Mouse (Mus musculus) heart, embryonic 10.5 days (tissue): ENCODE data around the gene Klf13. TPM values are rescaled to one million over a fixed set of nuclear protein-coding genes. Genes with fewer than 3 reads are reported as not detected.

Experiments
- DNase-seq: peaks from one replicate; pipeline ENCODE4 v3.0.0-alpha.2; 2017; ENCODE audit warnings: low spot score
- H3K27ac ChIP-seq: fragments of 300-500 bp; sonication (generic); 2 replicates; pipeline ENCODE4 v1.5.1; 2016; ENCODE audit warnings: mild to moderate bottlenecking
- H3K27me3 ChIP-seq: fragments of 300-500 bp; sonication (generic); 2 replicates; pipeline ENCODE4 v1.6.1; 2016; ENCODE audit warnings: mild to moderate bottlenecking; ENCODE audit not compliant: poor library complexity, insufficient read depth, severe bottlenecking
- H3K36me3 ChIP-seq: fragments of 300-500 bp; sonication (generic); 2 replicates; pipeline ENCODE4 v1.6.1; 2016; ENCODE audit warnings: mild to moderate bottlenecking, moderate library complexity
- H3K4me1 ChIP-seq: fragments of 300-500 bp; sonication (generic); 2 replicates; pipeline ENCODE4 v1.6.1; 2016; ENCODE audit warnings: mild to moderate bottlenecking
- H3K4me3 ChIP-seq: fragments of 300-500 bp; sonication (generic); 2 replicates; pipeline ENCODE4 v1.5.1; 2016; ENCODE audit warnings: mild to moderate bottlenecking, moderate library complexity
- H3K9me3 ChIP-seq: fragments of 300-500 bp; sonication (generic); 2 replicates; pipeline ENCODE4 v1.6.1; 2016; ENCODE audit warnings: mild to moderate bottlenecking, moderate library complexity
- WGBS: fragments of 180-500 bp; shearing (Covaris S2); methylation state at CpG from one replicate; pipeline ENCODE4 v1.1.7; 2016; 5-methylcytosine and 5-hydroxymethylcytosine counted together
- polyA plus RNA-seq: library from polyadenylated mRNA; unstranded; fragments of >200 nt; fragmentation: Nextera tagmentation; extraction: Ambion mirVana; gene quantifications from 2 replicates; pipeline ENCODE4 v1.2.1, GENCODE M21; 2016

The Klf13 gene
- polyA plus RNA-seq, 1 experiment from 2014 or later: 18.3 TPM

DNA sequence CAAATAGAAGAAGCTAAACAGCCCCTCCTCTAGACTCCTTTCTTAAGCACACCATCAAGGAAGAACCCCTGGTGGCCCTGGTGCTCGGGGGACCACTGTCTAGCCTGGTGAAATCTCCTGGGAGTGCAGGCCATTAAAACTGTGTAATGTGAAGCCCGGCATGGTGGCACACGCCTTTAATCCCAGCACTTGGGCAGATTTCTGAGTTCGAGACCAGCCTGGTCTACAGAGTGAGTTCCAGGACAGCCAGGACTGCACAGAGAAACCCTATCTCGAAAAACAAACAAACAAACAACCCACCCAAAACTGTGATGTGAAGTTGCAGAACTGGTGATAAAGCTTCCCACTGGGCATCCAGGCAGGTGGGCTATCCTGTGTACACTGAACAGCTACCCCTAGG is 24.9 kb upstream of the Klf13 start:
- Histone ChIP-seq H3K27me3 (peaks cover 6% of the 10 kb centered on the region; the same call in 1 of the 2 replicates), H3K9me3 (no peaks in the 10 kb centered on the region), H3K27ac (no peak overlapping the region), H3K36me3 (no peaks in the 10 kb centered on the region), H3K4me3 (no peak overlapping the region), H3K4me1 (0 out of 2 replicates have a peak, but pooled peaks cover 9% of the 10 kb centered on the region)
- 68% methylated on average over 5 of the region's 5 CpGs for WGBS
- no peak for DNase-seq

DNA sequence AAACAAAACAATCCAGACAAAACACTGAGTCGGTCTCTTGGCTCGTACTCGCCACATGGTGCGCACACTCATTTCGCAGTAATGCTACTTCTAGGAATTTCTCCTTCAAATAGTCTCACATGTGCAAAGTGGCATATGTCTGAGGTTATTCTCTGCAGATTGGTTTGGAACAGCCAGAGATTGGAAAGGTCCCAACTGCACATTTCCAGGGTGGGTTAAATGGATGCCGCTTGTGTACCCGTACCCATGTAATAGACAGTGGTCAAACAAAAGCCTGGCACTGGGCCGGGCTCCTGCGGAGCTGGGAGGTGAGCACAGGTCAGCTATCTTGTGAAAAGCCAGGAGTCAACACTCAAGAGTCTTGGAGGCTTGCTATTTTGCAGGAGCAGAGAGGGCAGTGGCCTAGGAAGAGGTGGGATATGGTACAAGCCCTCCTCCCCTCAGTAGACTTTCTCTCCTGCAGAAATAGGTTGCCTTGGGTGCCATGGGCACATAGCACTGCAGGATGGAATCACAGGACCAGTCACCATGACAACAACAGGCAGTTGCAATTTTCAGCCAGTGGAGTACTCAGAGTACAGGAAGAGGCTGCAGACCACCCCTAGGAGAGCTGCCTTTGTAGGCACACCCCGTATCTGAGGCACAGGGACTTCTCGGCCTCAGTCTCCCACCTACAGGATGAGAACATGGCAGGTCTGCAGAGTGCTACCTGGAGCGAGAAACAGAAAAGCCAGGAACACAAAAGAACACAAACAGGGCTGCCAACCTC is 19.3 kb upstream of the Klf13 start:
- WGBS: 83% methylated on average over 12 of the region's 12 CpGs
- Histone ChIP-seq H3K4me3 (no peak overlapping the region), H3K27ac (no peak overlapping the region), H3K9me3 (no peaks in the 10 kb centered on the region), H3K27me3 (peaks cover 26% of the 10 kb centered on the region; the same call in 1 of the 2 replicates), H3K4me1 (peaks cover 17% of the 10 kb centered on the region), H3K36me3 (no peaks in the 10 kb centered on the region)
- no peak for DNase-seq

DNA sequence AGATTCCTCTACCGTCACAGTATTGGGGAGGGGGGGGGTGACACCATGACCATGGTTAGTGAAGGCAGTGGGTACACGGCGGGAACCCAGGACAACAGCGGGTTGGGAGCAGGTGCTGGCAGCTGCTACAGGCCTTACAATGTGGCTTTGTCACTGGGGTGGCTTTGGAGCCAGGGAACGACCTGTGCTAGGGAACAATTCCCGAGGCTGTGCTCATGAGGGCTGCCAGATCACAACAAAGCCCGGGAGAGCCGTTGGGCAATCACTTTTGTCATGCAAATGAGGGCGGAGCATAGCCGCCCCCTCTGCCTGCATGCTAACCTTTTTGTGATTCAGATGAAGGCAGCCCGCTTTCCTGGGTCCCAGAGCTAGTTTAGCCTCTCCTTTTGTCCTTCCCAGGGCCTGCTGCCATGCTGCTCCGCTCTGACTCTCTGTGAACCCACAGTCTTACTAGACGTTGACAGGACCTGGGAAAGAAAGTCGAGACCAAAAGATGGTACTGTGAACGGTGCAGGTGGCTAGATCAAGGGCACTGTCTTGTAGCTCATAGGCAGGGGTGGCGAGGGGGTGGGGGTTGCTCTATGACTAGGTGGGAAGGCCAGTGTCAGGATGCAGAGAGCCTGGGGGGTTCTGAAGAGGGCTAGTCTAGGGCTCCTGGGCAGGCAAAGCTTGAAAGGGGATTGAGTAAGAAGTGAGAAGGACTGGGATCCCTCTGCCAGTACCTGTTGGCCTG is 18.4 kb upstream of the Klf13 start:
- Histone ChIP-seq H3K4me1 (peaks cover 17% of the 10 kb centered on the region), H3K9me3 (no peaks in the 10 kb centered on the region), H3K27me3 (peaks cover 26% of the 10 kb centered on the region; the same call in 1 of the 2 replicates), H3K4me3 (no peak overlapping the region), H3K27ac (peak overlapping the region; percentile 13; the same call in 1 of the 2 replicates), H3K36me3 (no peaks in the 10 kb centered on the region)
- WGBS: 23% methylated on average over 16 of the region's 16 CpGs
- no peak for DNase-seq

DNA sequence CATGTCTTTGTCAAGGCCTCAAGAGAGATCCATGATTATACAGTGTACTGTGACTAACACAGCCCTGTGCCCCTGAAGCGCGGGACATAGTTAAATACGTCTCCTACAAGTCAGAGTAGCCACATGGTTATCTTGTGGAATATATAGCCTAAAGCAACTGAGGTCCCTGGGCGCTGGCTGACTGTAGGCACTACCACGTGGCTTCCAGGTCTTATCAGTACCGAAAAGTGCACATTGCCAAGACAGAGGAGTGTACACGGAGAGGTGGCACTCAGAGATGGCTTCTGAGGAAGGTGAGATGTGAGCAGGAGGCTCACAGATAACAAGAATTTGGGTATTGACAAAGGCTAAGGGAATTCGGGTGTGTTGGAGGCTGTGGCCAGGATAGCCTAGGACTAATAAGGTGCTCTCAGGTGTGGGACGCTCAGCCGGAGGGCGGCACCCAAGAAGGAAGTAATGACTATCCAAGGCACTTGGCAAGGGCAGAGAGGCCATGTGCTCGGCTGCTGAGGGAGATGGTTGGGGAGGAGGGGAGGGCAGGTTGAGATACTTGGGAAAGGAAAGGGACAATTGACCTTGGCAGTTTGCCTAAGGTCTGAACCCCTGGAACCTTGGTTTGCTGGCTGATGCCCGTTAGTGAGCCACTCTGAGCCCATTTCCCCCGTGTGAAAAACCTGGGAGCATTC is 17.6 kb upstream of the Klf13 start:
- no peak overlapping the region for H3K27ac ChIP-seq
- H3K27me3 ChIP-seq: peaks cover 26% of the 10 kb centered on the region; the same call in 1 of the 2 replicates
- WGBS: 69% methylated on average over 14 of the region's 14 CpGs

DNA sequence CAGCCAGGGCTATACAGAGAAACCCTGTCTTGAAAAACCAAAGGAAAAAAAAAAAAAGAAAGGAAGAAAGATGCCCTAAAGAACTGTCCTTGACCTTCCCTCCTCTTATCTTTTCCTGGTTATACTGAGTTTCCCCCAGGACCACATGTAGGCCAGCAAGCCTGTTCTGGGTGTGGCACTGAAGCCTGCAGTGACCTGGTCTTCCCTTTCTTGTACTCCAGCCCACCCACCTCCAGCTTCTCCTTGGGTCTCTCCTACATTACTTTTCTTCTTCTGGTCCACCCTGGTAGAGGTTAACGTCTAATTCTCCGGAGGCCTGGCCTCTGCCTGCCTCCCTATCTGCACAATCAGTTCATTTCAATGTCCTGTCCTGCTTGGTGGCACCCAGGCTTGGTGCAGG is 16.7 kb upstream of the Klf13 start:
- H3K4me1 ChIP-seq: peaks cover 17% of the 10 kb centered on the region
- no peak for DNase-seq
- peaks cover 26% of the 10 kb centered on the region; the same call in 1 of the 2 replicates for H3K27me3 ChIP-seq
- no peaks in the 10 kb centered on the region for H3K36me3 ChIP-seq
- WGBS: 76% methylated on average over 2 of the region's 2 CpGs
- no peak overlapping the region for H3K27ac ChIP-seq
- no peaks in the 10 kb centered on the region for H3K9me3 ChIP-seq
- no peak overlapping the region for H3K4me3 ChIP-seq

More for the DNA sequence above, 17.6 kb upstream of the Klf13 start:
- Histone ChIP-seq H3K4me1 (peaks cover 17% of the 10 kb centered on the region), H3K4me3 (no peak overlapping the region), H3K36me3 (no peaks in the 10 kb centered on the region), H3K9me3 (no peaks in the 10 kb centered on the region)
- no peak for DNase-seq

DNA sequence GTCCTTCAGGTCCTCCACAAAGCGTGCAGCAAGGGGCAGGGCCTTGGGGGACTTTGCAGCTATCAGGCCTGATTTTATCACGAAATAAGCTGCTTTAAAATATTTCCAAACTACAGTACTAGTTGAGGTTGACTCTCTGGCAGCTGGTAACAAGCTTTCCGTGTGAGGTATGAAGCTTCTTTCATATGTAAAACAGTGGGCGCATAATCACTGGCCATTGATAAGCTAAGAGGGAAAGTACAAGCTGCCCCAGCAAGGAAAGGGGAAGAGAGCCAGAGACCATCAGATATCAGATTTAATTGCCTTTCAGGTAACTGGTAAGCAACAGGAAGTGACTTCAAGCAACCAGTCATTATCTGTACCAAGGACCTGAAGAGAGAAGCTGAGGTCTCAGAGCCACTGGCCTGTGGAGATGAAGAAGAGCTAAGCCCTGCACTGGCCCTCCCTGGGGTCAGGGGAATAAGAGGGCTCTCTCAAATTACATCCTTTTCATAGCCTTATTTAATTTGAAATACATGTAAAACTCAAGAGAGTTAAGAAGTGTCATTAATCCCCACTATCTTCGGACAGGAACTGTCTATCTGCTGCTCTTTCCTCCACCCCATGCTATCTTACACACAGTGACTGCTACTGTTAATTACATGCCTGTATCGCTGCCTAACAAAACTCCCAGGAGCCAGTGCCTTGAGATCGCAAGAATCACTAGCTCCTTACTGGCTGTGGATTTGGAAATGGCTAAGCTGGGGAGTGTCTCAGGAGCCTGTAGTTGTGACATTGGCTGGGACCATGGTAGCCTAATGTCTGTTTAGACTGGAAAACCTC is 13.6 kb upstream of the Klf13 start:
- H3K27me3 ChIP-seq: peaks cover 9% of the 10 kb centered on the region; the same call in 1 of the 2 replicates
- H3K4me3 ChIP-seq: no peak overlapping the region
- H3K9me3 ChIP-seq: no peaks in the 10 kb centered on the region
- no peak for DNase-seq
- H3K4me1 ChIP-seq: peaks cover 15% of the 10 kb centered on the region
- WGBS: 51% methylated on average over 7 of the region's 7 CpGs
- H3K36me3 ChIP-seq: no peaks in the 10 kb centered on the region
- no peak overlapping the region for H3K27ac ChIP-seq

DNA sequence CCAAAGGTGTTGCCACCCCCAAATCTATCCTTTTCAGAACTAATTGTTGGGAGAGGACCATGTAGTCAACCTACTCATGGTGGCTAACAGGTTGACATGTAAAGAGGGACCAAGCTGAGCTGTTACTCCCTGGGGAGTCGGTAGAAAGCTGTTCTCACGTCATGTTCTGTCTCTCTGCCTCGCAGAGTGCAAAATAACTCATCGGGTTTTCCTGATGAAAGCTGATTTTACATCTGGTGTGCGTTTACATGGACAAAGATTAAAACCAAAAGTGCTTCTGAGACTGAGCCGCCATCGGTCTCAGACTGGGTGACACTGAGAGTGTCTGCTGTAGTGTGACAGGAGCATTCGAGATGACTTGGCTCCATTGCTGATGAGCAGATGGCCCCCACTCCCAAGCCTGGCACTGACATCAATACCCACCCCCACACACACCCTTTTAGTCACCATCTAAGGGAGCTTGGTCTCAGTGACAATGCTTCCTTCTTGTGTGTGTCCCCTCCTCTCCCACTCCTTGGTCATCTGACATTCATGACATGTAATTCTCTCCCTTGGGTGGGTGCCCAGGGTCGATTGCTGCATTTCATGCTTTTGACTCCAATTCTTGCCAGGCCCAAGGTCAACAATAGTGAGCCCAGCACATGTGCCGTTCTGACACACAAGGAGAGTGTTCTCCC is 12.4 kb upstream of the Klf13 start:
- H3K27me3 ChIP-seq: 0 out of 2 replicates have a peak, but pooled peaks cover under 1% of the 10 kb centered on the region
- H3K36me3 ChIP-seq: no peaks in the 10 kb centered on the region
- H3K9me3 ChIP-seq: no peaks in the 10 kb centered on the region
- H3K4me1 ChIP-seq: peaks cover 3% of the 10 kb centered on the region; the same call in 1 of the 2 replicates
- 73% methylated on average over 10 of the region's 10 CpGs for WGBS
- no peak overlapping the region for H3K4me3 ChIP-seq
- no peak overlapping the region for H3K27ac ChIP-seq
- peak; percentile 65 for DNase-seq

DNA sequence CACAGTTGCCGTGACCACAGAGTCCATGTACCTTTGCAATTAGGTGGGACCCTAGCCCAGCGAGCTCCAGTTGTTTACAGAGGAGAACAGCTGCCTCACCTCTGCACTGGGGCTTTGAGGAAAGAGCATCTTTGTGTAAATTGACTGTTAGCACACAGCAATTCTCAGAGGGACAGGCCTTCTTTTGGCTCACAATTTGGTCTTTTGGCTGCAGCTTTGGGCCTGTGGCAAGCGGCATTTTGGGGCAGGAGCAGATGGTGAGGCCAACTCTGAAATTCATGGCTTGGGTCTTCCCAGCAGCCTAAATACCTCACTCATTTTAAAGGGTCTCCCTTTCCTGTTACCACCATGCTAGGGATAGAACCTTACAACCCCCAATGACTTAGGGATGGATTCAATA is 10.5 kb upstream of the Klf13 start:
- Histone ChIP-seq H3K27me3 (no peaks in the 10 kb centered on the region), H3K4me1 (no peaks in the 10 kb centered on the region), H3K27ac (no peak overlapping the region), H3K36me3 (no peaks in the 10 kb centered on the region), H3K4me3 (no peak overlapping the region), H3K9me3 (no peaks in the 10 kb centered on the region)
- 80% methylated on average over 3 of the region's 3 CpGs for WGBS
- DNase-seq: no peak

DNA sequence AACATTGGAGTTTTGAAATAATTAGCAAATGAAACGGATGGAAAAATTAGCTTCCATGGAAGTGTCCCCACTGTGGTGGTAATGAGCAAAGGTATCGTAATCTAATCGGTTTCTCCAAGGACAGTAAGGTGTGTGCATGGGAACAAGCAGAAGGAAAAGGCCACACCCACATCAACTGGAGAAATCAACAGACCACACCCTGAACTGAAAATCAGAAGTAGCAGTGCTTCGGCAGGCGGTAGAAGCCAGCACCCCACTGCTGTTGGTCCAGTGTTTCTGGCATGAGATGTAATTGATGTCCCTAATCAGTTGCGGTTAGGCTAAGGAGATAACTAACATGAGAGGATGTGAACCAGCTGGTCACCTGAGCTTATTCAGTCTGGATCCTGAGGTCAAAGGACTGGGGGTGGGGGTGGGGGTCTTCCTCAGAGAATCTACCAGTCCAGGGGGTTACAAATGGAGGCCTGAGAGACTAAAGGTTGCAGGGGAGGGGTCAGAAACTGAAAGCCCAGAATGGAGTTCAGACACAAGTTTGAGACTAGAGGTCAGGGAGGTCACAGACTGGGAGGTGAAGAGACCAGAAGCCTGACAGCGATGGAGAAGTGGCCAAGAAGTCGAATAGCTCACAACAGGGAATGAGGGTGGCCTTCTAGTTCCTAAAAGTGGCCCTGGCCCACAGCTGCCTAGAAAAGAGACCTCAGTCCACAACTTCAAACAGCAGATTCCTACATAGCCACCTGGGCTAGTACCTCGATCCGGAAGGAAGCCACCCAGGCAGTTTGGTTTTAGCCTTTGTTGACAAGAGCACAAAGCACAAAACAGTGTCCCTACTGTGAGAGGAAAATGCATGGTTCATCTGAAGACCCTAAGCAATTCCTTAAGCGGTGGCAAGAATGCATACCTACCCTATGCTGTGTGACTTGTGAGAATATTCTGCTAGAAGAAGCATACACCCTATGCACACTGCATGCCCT is 9.1 kb upstream of the Klf13 start:
- H3K9me3 ChIP-seq: no peaks in the 10 kb centered on the region
- H3K27ac ChIP-seq: no peak overlapping the region

DNA sequence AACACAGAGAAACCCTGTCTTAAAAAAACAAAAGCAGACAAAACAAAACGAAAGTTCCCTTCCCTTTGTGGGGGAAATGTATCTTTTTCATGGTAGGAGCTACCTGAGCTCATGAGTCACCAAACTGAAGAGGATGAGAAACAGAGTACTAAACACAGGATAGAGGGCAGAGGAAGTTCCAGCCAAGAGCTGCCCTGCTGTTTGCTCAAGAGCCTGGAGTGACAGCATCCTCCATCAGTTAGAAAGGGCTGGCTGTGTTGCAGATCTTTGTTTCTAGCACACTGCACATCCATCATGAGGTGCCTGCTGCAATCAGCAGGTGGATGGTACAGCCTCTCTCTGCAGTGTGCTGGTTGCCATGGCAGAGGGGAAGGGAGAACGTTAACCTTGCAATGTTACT is 5.2 kb upstream of the Klf13 start:
- Histone ChIP-seq H3K27me3 (no peaks in the 10 kb centered on the region), H3K4me3 (no peak overlapping the region), H3K27ac (no peak overlapping the region), H3K4me1 (peaks cover 6% of the 10 kb centered on the region), H3K9me3 (no peaks in the 10 kb centered on the region), H3K36me3 (no peaks in the 10 kb centered on the region)
- no peak for DNase-seq
- WGBS: 51% methylated on average over 2 of the region's 2 CpGs

More for the DNA sequence above, 9.1 kb upstream of the Klf13 start:
- DNase-seq: no peak
- H3K27me3 ChIP-seq: no peaks in the 10 kb centered on the region
- WGBS: 61% methylated on average over 11 of the region's 11 CpGs
- H3K36me3 ChIP-seq: no peaks in the 10 kb centered on the region
- H3K4me3 ChIP-seq: no peak overlapping the region
- H3K4me1 ChIP-seq: no peaks in the 10 kb centered on the region

DNA sequence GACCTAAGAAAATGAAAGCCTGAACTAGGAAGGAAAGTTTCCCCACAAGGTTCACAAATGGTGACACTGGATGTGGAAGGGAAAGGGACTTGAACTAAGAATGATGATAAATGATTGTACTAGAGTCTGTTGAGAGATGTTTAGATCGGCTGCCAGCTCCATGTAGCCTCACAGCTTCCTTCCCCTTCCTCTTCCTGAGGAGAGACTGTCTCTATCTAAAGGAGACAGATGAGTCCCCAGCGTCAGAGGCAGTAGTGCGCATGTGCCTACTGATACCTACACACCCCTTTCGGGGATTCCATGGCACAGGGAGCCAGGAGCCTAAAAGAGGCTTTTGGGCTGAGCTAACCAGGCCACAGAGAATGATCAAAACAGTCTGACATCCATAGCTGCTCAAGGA is 2.8 kb upstream of the Klf13 start:
- WGBS: 51% methylated on average over 4 of the region's 4 CpGs
- no peak for DNase-seq
- H3K9me3 ChIP-seq: no peaks in the 10 kb centered on the region
- no peaks in the 10 kb centered on the region for H3K36me3 ChIP-seq
- 0 out of 2 replicates have a peak overlapping the region, but pooled peaks have one; percentile 22 for H3K27ac ChIP-seq
- no peaks in the 10 kb centered on the region for H3K27me3 ChIP-seq
- H3K4me1 ChIP-seq: peaks cover 6% of the 10 kb centered on the region
- H3K4me3 ChIP-seq: no peak overlapping the region
